Mouse (Mus musculus) thymus, adult 2 months (tissue): Measurements from ENCODE around the gene Gpr65.

ENCODE experiments used
- CTCF ChIP-seq: fragments of 200-500 bp; IDR thresholded peaks from 2 replicates; pipeline ENCODE4 v1.5.1; 2012; ENCODE audit warnings: mild to moderate bottlenecking, control low read depth, low read length, moderate library complexity, borderline replicate concordance; ENCODE audit not compliant: control insufficient read depth, poor library complexity, insufficient read depth; ENCODE audit errors: extremely low read depth
- POLR2A ChIP-seq: fragments of 200-500 bp; IDR thresholded peaks from 2 replicates; pipeline ENCODE4 v1.6.1; 2012; ENCODE audit warnings: mild to moderate bottlenecking, low read length, control low read depth, moderate library complexity; ENCODE audit not compliant: control insufficient read depth, poor library complexity, insufficient read depth; ENCODE audit errors: extremely low read depth

GRCm38 (mm10) chr12:98227037-98227436 is 41.4 kb upstream of the Gpr65 start:
- TF ChIP-seq CTCF (no peak), POLR2A (no peak)
